Mouse (Mus musculus) right cerebral cortex, postnatal 25 days (tissue): ENCODE data around the gene Nlrc5.
"Not testable (repeated sequence)": the region's sequence is repeated elsewhere in the genome, so short reads cannot be mapped to it uniquely, and the experiment has no call there.

Source experiments
- DNase-seq: peaks from one replicate; pipeline ENCODE4 v3.0.0; 2022

Nlrc5 gene

GRCm38 (mm10) chr8:94422270-94422669 is 11.9 kb upstream of the Nlrc5 start:
- DNase-seq, result no peak

- no peak for DNase-seq
These were observed 6.2 kb upstream of the Nlrc5 start for GRCm38 (mm10) chr8:94427953-94428352.

- no peak for DNase-seq
These were observed 5.7 kb upstream of the Nlrc5 start for GRCm38 (mm10) chr8:94428420-94428819.

GRCm38 (mm10) chr8:94429376-94429775 is 4.8 kb upstream of the Nlrc5 start:
- DNase-seq, result no peak

DNA sequence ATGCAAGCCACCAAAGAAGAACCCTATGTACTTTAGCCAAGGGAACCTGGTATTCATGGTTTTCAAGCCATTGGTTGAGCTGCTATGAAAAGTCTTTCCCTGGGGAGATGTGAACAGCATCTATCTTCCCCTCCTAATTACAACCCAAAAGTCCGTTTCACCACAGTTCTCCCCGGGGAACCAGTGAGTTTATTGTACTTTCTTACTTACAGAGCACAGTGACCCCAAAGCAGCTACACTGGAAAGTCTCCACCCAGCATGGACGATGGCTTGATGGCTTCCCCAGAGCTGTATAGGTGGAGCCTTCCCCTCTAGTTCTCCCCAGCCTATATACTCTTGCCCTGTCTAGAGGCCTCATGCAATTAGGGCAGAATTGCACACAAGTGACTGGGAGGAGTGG is 1.9 kb upstream of the Nlrc5 start:
- DNase-seq, result no peak

DNA sequence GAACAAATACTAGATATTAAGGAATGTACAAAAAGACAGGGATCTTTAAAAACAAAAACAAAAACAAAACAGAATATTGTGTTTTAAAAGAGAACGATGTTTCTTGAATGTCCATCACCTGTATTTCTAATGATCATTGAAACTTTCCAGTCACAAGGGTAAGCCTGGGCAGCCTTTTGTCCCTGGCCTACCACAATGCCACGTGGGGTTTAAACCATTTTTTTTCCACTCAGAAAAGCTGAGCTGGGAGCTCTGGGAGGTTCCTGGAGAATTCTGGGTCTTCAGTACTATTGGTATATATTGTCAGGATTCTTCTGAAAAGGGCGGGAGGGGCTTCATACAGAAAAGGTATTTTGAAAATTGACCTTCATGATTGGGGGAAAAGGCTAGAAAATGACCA is 802 bp downstream of the Nlrc5 start:
- no peak for DNase-seq

- DNase-seq, result no peak
These were observed 1.4 kb downstream of the Nlrc5 start for GRCm38 (mm10) chr8:94435397-94436111.

- no peak for DNase-seq
These were observed 2.0 kb downstream of the Nlrc5 start for GRCm38 (mm10) chr8:94436112-94436572.

GRCm38 (mm10) chr8:94436900-94437299 is 2.7 kb downstream of the Nlrc5 start:
- DNase-seq, result no peak

DNA sequence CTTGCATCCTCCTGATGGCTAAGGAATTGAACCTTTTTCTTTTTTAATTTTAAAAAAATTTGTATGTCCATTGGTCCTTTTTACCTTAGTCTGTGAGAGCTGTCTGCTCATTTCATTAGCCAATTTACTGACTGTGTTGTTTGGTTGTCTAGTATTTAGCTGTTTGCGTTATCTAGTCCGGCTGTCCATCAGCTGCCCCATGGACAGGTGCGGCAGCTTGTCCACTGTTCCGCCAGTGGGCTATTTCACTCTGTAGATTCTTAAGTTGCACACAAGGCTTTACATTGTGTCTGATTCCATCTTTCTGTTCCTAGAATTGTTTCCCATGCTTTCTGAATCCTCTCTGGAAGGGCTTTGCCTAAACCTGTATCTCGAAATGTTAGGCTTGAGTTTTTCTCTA is 4.5 kb downstream of the Nlrc5 start:
- DNase-seq, result no peak

GRCm38 (mm10) chr8:94439691-94440090 is 5.5 kb downstream of the Nlrc5 start:
- DNase-seq, result no peak

DNA sequence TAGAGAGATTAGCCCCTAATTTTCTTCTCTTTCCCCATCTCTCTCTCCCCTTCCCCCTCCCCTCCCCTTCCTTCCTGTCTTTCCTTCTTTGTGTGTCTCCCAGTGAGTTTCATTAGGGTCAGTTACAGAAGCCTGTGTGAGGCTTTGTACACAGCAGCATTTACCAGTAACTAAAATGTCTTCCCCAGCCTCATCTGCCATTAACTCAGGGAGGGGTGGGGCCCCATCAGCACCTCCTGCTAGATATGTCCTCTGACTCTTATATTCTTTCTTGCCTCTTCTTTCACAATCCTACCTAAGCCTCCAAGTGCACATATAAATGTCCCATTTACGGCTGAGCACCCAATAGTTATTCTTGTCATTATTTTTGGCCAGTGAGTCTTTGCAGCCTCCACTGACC is 6.2 kb downstream of the Nlrc5 start:
- no peak for DNase-seq

GRCm38 (mm10) chr8:94441686-94442085 is 7.5 kb downstream of the Nlrc5 start:
- DNase-seq, result no peak

DNA sequence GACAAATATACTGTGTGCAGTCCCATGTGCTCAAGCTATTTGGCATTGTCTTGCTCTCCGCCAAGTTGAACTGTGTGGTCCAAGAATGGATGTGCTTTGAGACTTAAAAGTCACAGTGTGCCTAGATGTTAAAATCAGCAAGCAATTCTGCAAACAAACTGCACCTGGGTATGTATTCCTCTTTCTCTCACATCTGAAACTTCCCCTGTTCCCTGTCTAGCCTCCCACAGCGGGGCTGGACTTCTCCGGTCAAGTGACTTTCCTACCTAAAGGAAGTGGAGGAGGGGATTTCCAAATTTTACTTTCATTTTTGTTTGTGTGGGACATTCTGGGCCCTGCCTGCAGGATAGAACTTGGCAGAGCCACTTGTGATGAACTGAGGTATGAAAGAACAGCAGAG is 9.0 kb downstream of the Nlrc5 start:
- DNase-seq, result no peak

DNA sequence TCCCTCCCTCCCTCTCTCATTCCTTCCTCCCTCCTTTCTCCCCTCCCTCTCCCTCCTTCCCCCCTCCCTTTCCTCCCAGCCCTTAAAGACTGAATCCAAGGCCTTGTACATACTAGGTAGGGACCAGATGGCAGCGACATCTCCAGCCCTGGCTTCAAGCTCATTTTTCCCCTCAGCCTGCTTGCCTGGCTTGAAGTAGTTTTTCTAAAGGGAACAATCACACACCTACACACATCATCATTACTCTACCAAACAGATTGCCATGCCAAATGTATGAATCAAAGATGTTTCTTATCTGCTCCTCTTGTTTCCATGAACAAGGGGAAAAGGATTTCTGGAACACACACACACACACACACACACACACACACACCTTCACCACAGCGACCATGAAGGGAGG is 10.3 kb downstream of the Nlrc5 start:
- no peak for DNase-seq

- no peak for DNase-seq
These were observed 13.0 kb downstream of the Nlrc5 start for GRCm38 (mm10) chr8:94447142-94447541.

DNA sequence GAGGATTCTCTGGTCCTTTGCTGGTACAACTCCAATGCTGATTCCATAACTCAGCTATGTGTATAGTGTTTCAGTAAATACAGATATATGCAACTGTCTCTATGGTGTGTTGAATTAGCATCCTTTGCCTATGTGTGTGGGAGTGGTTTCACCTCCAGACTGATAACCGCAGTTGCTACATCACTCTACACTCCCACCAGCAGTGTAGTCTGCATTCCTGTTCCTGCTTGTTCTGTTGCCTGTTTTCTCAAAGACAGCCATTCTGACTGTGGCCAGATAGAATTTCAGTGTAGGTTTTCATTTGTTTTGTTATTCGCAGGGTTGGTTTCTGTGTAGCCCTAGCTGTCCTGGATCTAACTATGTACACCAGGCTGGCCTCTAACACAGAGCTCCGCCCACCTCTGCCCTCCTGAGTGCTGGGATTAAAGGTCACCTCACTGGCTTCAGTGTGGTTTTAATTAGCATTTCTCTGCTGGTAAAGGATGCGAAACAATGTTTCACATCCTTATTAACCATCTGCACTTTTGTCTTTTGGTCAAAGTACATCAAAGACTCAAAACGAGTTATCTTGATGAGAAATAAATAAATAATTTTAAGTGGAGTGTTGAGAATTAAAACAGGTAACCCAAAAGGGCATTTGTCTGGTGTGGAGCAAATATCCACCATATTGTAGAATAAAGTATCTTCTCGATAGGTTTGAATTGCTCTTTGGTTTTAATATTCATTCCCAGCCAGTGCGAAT is 13.6 kb downstream of the Nlrc5 start:
- DNase-seq, result no peak

- not testable (repeated sequence) for DNase-seq
These were observed 18.8 kb downstream of the Nlrc5 start for GRCm38 (mm10) chr8:94452991-94453390.

GRCm38 (mm10) chr8:94453868-94454488 is 19.8 kb downstream of the Nlrc5 start:
- no peak for DNase-seq

GRCm38 (mm10) chr8:94454905-94455304 is 20.7 kb downstream of the Nlrc5 start:
- DNase-seq, result no peak

GRCm38 (mm10) chr8:94456071-94456470 is 21.9 kb downstream of the Nlrc5 start:
- no peak for DNase-seq

DNA sequence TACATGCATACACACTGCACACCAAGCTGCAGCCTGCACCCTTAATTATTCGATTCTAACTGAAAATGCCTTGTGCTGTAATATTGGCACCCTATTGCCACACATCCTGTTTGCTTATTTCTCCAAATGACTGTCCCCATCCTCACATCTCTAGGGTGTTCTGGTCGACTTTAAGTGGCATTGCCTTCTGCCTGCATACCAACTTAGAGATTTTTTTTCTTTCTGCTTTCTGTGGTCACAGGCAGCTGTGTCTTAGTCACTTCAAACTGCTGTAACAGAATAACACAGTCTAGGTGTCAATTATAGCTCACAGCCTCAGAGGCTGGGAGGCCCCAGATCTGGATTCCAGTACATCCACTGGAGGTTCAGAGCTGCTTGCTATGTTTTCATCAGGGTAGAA is 24.4 kb downstream of the Nlrc5 start:
- DNase-seq, result no peak

GRCm38 (mm10) chr8:94469656-94470055 is 35.5 kb downstream of the Nlrc5 start:
- DNase-seq, result no peak

DNA sequence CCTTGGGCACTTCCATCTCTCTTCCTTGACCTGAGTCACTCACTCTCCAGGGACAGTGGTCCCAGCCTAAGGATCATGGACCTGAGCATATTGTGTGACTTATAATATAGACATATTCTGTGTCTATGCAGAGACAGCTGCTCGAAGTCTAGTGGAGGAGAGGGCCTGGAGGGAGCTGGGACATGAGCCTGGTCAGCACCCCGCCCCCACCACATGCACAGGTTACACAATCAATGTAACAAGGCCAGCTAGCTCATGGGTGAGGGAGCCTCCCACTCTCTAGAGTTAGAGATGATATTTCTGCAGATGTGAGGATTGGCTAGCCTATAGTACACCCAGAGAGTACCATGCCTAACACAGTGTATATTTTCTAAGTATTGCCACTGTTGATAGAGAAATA is 36.6 kb downstream of the Nlrc5 start:
- no peak for DNase-seq
